Mouse (Mus musculus) kidney, postnatal 0 days (tissue): Measurements from ENCODE around the gene Casp2. TPM values are rescaled to one million over a fixed set of nuclear protein-coding genes. Genes with fewer than 3 reads are reported as not detected.

Source experiments
- ATAC-seq: fragments of 200-750 bp; cut with Nextera tagmentation; replicated peaks from 2 replicates; pipeline ENCODE4 v1.8.0; 2017; ENCODE audit warnings: low read depth, moderate number of reproducible peaks, moderate TSS enrichment, moderate library complexity; ENCODE audit not compliant: low FRiP score
- DNase-seq: peaks from one replicate; pipeline ENCODE4 v3.0.0-alpha.2; 2016; ENCODE audit warnings: low spot score
- H3K27ac ChIP-seq: fragments of 300-500 bp; sonication (generic); 2 replicates; pipeline ENCODE4 v1.5.1; 2014; ENCODE audit warnings: mild to moderate bottlenecking
- H3K27me3 ChIP-seq: fragments of 300-500 bp; sonication (generic); 2 replicates; pipeline ENCODE4 v1.6.1; 2014; ENCODE audit warnings: low read length, mixed read lengths; ENCODE audit not compliant: insufficient read depth
- H3K36me3 ChIP-seq: fragments of 300-500 bp; sonication (generic); 2 replicates; pipeline ENCODE4 v1.6.1; 2014; ENCODE audit warnings: low read length, mixed read lengths; ENCODE audit not compliant: insufficient read depth
- H3K4me1 ChIP-seq: fragments of 300-500 bp; sonication (generic); replicated peaks from 2 replicates; pipeline ENCODE4 v1.6.1; 2014; ENCODE audit warnings: antibody characterized with exemption, low read length, mixed read lengths; ENCODE audit not compliant: insufficient read depth
- H3K4me2 ChIP-seq: fragments of 300-500 bp; sonication (generic); 2 replicates; pipeline ENCODE4 v1.6.1; 2014; ENCODE audit warnings: mild to moderate bottlenecking, low read length, moderate library complexity, mixed read lengths
- H3K4me3 ChIP-seq: fragments of 300-500 bp; sonication (generic); replicated peaks from 2 replicates; pipeline ENCODE4 v1.5.1; 2014; ENCODE audit warnings: low read depth, low read length
- H3K9ac ChIP-seq: fragments of 300-500 bp; sonication (generic); 2 replicates; pipeline ENCODE4 v1.6.1; 2014; ENCODE audit warnings: low read depth, low read length
- H3K9me3 ChIP-seq: fragments of 300-500 bp; sonication (generic); replicated peaks from 2 replicates; pipeline ENCODE4 v1.6.1; 2016; ENCODE audit warnings: low read length, inconsistent platforms, mixed read lengths
- CTCF ChIP-seq: IDR thresholded peaks from 2 replicates; pipeline ENCODE4 v1.5.1; 2016; ENCODE audit warnings: antibody characterized with exemption, low read depth, mild to moderate bottlenecking, moderate library complexity
- WGBS: fragments of 180-500 bp; shearing (Covaris S2); extraction: QIAGEN DNeasy Blood & Tissue Kit; methylation state at CpG from one replicate; pipeline ENCODE4 v1.1.7; 2014; 5-methylcytosine and 5-hydroxymethylcytosine counted together
- polyA plus RNA-seq: library from polyadenylated mRNA; unstranded; fragments of >200 nt; fragmentation: Nextera tagmentation; extraction: Ambion mirVana; gene quantifications from 2 replicates; pipeline ENCODE4 v1.2.1, GENCODE M21; 2015

Gene Casp2
- polyA plus RNA-seq, 1 experiment from 2014 or later = 38.2 TPM

- Histone ChIP-seq H3K4me3 (no peak overlapping the region), H3K9me3 (no peaks in the 10 kb centered on the region), H3K4me2 (no peak overlapping the region), H3K36me3 (peaks cover 51% of the 10 kb centered on the region), H3K27me3 (no peaks in the 10 kb centered on the region), H3K9ac (no peak overlapping the region), H3K4me1 (0 out of 2 replicates have a peak, but pooled peaks cover 3% of the 10 kb centered on the region), H3K27ac (no peak overlapping the region)
- TF ChIP-seq CTCF = no peak
- ATAC-seq (no peak), DNase-seq (no peak)
Observed at GRCm38 (mm10) chr6:42270817-42271216, 6.0 kb downstream of the Casp2 start.

GRCm38 (mm10) chr6:42276151-42276550, 11.4 kb downstream of the Casp2 start:
- DNase-seq (no peak), ATAC-seq (no peak)
- H3K36me3 ChIP-seq = peaks cover 67% of the 10 kb centered on the region
- H3K9ac ChIP-seq = no peak overlapping the region
- H3K4me3 ChIP-seq = no peak overlapping the region
- no peaks in the 10 kb centered on the region for H3K27me3 ChIP-seq
- no peak for TF ChIP-seq CTCF
- H3K4me2 ChIP-seq = no peak overlapping the region
- H3K27ac ChIP-seq = no peak overlapping the region
- H3K4me1 ChIP-seq = no peaks in the 10 kb centered on the region
- no peaks in the 10 kb centered on the region for H3K9me3 ChIP-seq
- WGBS = 36% methylated on average over 2 of the region's 2 CpGs

- Histone ChIP-seq H3K4me3 (no peak overlapping the region), H3K4me2 (no peak overlapping the region), H3K9ac (no peak overlapping the region), H3K27ac (no peak overlapping the region), H3K27me3 (no peaks in the 10 kb centered on the region), H3K36me3 (peaks cover 42% of the 10 kb centered on the region), H3K4me1 (no peaks in the 10 kb centered on the region), H3K9me3 (no peaks in the 10 kb centered on the region)
- ATAC-seq = peak; percentile 25; the same call in 1 of the 2 replicates
- WGBS = 50% methylated on average over 5 of the region's 5 CpGs
- DNase-seq = no peak
- TF ChIP-seq CTCF = no peak
Observed at GRCm38 (mm10) chr6:42282865-42283528, 18.2 kb downstream of the Casp2 start.

- Histone ChIP-seq H3K4me2 (no peak within 1 kb of the TSS), H3K9ac (no peak within 1 kb of the TSS), H3K9me3 (no peaks in the 10 kb centered on the region), H3K27ac (no peak within 1 kb of the TSS), H3K4me1 (no peaks in the 10 kb centered on the region), H3K4me3 (no peak within 1 kb of the TSS), H3K36me3 (peaks cover 17% of the 10 kb centered on the region), H3K27me3 (no peaks in the 10 kb centered on the region)
- ATAC-seq (no peak), DNase-seq (no peak)
- WGBS = 73% methylated on average over 3 of the region's 5 CpGs
- no peak for TF ChIP-seq CTCF
Observed at GRCm38 (mm10) chr6:42286448-42286847, 21.7 kb downstream of the Casp2 start, which contains the start of gene Clcn1. Gene Clcn1, plus strand, starts transcription at chr6:42286685.

- Histone ChIP-seq H3K27ac (no peak overlapping the region), H3K27me3 (no peaks in the 10 kb centered on the region), H3K9me3 (no peaks in the 10 kb centered on the region), H3K4me1 (no peaks in the 10 kb centered on the region), H3K9ac (no peak overlapping the region), H3K36me3 (0 out of 2 replicates have a peak, but pooled peaks cover 8% of the 10 kb centered on the region), H3K4me2 (no peak overlapping the region), H3K4me3 (no peak overlapping the region)
- DNase-seq = no peak
- no peak for TF ChIP-seq CTCF
- ATAC-seq = no peak
Observed at GRCm38 (mm10) chr6:42287562-42287961, 22.8 kb downstream of the Casp2 start.

GRCm38 (mm10) chr6:42293327-42293726, 28.5 kb downstream of the Casp2 start:
- WGBS = 95% methylated on average over 6 of the region's 6 CpGs
- Histone ChIP-seq H3K4me2 (no peak overlapping the region), H3K27ac (no peak overlapping the region), H3K36me3 (no peaks in the 10 kb centered on the region), H3K4me1 (no peaks in the 10 kb centered on the region), H3K9me3 (no peaks in the 10 kb centered on the region), H3K9ac (no peak overlapping the region), H3K4me3 (no peak overlapping the region), H3K27me3 (no peaks in the 10 kb centered on the region)
- no peak for ATAC-seq
- no peak for TF ChIP-seq CTCF
- no peak for DNase-seq

GRCm38 (mm10) chr6:42295549-42296094, 30.8 kb downstream of the Casp2 start:
- H3K27me3 ChIP-seq = no peaks in the 10 kb centered on the region
- no peaks in the 10 kb centered on the region for H3K9me3 ChIP-seq
- no peak for TF ChIP-seq CTCF
- DNase-seq (peak; percentile 38), ATAC-seq (no peak)
- H3K4me2 ChIP-seq = no peak overlapping the region
- no peaks in the 10 kb centered on the region for H3K4me1 ChIP-seq
- H3K36me3 ChIP-seq = no peaks in the 10 kb centered on the region
- WGBS = 50% methylated on average over 3 of the region's 3 CpGs
- H3K27ac ChIP-seq = no peak overlapping the region
- no peak overlapping the region for H3K4me3 ChIP-seq
- no peak overlapping the region for H3K9ac ChIP-seq
